Mouse (Mus musculus) limb, embryonic 10.5 days (tissue): ENCODE data around the gene Sdsl. TPM values are rescaled to one million over a fixed set of nuclear protein-coding genes. Genes with fewer than 3 reads are reported as not detected.

ENCODE experiments used
- DNase-seq: peaks from one replicate; pipeline ENCODE4 v3.0.0-alpha.2; 2017; ENCODE audit warnings: low spot score
- H3K27ac ChIP-seq: fragments of 300-500 bp; sonication (generic); 2 replicates; pipeline ENCODE4 v1.5.1; 2016; ENCODE audit warnings: mild to moderate bottlenecking
- H3K27me3 ChIP-seq: fragments of 300-500 bp; sonication (generic); 2 replicates; pipeline ENCODE4 v1.6.1; 2016; ENCODE audit warnings: low read depth, mild to moderate bottlenecking; ENCODE audit not compliant: poor library complexity, severe bottlenecking
- H3K36me3 ChIP-seq: fragments of 300-500 bp; sonication (generic); 2 replicates; pipeline ENCODE4 v1.6.1; 2016; ENCODE audit warnings: mild to moderate bottlenecking, moderate library complexity
- H3K4me1 ChIP-seq: fragments of 300-500 bp; sonication (generic); 2 replicates; pipeline ENCODE4 v1.6.1; 2016
- H3K4me3 ChIP-seq: fragments of 300-500 bp; sonication (generic); 2 replicates; pipeline ENCODE4 v1.5.1; 2016; ENCODE audit warnings: mild to moderate bottlenecking, moderate library complexity
- H3K9me3 ChIP-seq: fragments of 300-500 bp; sonication (generic); replicated peaks from 2 replicates; pipeline ENCODE4 v1.6.1; 2016; ENCODE audit warnings: mild to moderate bottlenecking
- WGBS: fragments of 180-500 bp; shearing (Covaris S2); methylation state at CpG from one replicate; pipeline ENCODE4 v1.1.7; 2016; 5-methylcytosine and 5-hydroxymethylcytosine counted together
- polyA plus RNA-seq: library from polyadenylated mRNA; unstranded; fragments of >200 nt; fragmentation: Nextera tagmentation; extraction: Ambion mirVana; gene quantifications from 2 replicates; pipeline ENCODE4 v1.2.1, GENCODE M21; 2016

Gene Sdsl
- polyA plus RNA-seq, 1 experiment from 2014 or later: 5.6 TPM

DNA sequence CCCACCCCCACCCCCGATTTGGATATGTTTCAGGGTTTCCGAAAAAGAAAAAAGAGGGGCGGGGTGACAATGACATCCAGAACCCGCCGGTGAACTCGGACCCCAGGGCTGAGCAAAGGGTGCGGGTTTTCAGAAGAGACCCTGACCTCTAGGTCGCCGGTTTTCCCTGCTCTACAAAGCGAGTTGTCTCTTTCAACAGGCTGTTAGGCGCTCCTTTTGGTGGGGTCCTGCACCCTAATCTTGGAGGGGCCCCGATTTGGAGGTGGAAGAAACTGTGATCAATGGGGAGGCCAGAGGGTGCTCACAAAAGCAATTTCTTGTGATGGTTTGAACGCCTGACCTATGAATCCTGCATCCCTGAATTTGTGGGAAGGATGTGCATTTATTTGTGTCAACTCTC, 34.1 kb downstream of the Sdsl start:
- no peaks in the 10 kb centered on the region for H3K9me3 ChIP-seq
- H3K4me1 ChIP-seq: peaks cover 41% of the 10 kb centered on the region
- no peak for DNase-seq
- H3K36me3 ChIP-seq: no peaks in the 10 kb centered on the region
- no peak overlapping the region; the same call in 1 of the 2 replicates for H3K4me3 ChIP-seq
- 2% methylated on average over 13 of the region's 13 CpGs for WGBS
- peaks cover 95% of the 10 kb centered on the region for H3K27me3 ChIP-seq
- no peak overlapping the region for H3K27ac ChIP-seq

- Histone ChIP-seq H3K4me3 (peak overlapping the region; percentile 29), H3K27ac (0 out of 2 replicates have a peak overlapping the region, but pooled peaks have one; percentile 42), H3K36me3 (no peaks in the 10 kb centered on the region), H3K9me3 (no peaks in the 10 kb centered on the region), H3K27me3 (peaks cover 95% of the 10 kb centered on the region), H3K4me1 (peaks cover 41% of the 10 kb centered on the region)
- 1% methylated on average over 33 of the region's 33 CpGs for WGBS
- DNase-seq: peak; percentile 56
Measured at GRCm38 (mm10) chr5:120437986-120438385, 34.6 kb downstream of the Sdsl start.

GRCm38 (mm10) chr5:120437539-120437938, 35.1 kb downstream of the Sdsl start:
- Histone ChIP-seq H3K4me3 (peak overlapping the region; percentile 29), H3K9me3 (no peaks in the 10 kb centered on the region), H3K27me3 (peaks cover 95% of the 10 kb centered on the region), H3K27ac (0 out of 2 replicates have a peak overlapping the region, but pooled peaks have one; percentile 42), H3K4me1 (peaks cover 41% of the 10 kb centered on the region), H3K36me3 (no peaks in the 10 kb centered on the region)
- no peak for DNase-seq
- 1% methylated on average over 17 of the region's 17 CpGs for WGBS

DNA sequence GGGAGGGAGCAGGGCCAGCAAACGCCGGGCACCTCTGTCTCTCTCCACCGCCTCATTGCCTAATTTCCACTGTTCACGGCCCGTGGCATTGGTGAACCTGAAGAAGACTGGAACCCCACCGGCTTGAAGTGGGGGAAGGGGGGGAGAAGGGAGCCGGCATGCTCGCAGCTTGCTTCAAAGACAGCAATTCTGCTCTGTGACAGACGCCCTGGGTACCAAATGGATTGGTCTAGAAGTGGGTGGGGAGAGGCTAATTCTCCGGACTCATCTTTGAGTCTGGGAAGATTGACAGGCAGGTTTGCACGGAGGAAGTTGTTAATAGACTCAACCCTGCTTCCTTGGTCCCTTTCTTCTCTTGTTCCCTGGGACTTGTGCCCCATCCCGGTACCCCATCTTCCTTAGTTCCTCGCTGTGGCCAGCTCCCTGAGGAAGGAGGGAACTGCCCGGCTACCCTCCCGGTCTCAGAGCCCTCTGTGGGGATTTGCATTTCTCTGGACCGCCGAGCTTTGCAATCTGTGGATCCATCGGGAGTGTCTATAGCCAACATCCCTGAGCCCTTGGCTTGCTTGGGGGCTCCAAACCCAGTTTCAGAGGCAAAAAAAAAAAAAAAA, 35.6 kb downstream of the Sdsl start:
- Histone ChIP-seq H3K27ac (no peak overlapping the region), H3K9me3 (no peaks in the 10 kb centered on the region), H3K36me3 (no peaks in the 10 kb centered on the region), H3K4me3 (no peak overlapping the region), H3K27me3 (peaks cover 95% of the 10 kb centered on the region), H3K4me1 (peaks cover 43% of the 10 kb centered on the region)
- under 1% methylated on average over 18 of the region's 18 CpGs for WGBS
- peak; percentile 51 for DNase-seq

GRCm38 (mm10) chr5:120435731-120436501, 36.7 kb downstream of the Sdsl start:
- WGBS: under 1% methylated on average over 47 of the region's 47 CpGs
- Histone ChIP-seq H3K9me3 (no peaks in the 10 kb centered on the region), H3K4me1 (peaks cover 47% of the 10 kb centered on the region), H3K36me3 (no peaks in the 10 kb centered on the region), H3K27me3 (peaks cover 100% of the 10 kb centered on the region), H3K27ac (0 out of 2 replicates have a peak overlapping the region, but pooled peaks have one; percentile 12), H3K4me3 (peak overlapping the region; percentile 47)
- DNase-seq: peak; percentile 56

DNA sequence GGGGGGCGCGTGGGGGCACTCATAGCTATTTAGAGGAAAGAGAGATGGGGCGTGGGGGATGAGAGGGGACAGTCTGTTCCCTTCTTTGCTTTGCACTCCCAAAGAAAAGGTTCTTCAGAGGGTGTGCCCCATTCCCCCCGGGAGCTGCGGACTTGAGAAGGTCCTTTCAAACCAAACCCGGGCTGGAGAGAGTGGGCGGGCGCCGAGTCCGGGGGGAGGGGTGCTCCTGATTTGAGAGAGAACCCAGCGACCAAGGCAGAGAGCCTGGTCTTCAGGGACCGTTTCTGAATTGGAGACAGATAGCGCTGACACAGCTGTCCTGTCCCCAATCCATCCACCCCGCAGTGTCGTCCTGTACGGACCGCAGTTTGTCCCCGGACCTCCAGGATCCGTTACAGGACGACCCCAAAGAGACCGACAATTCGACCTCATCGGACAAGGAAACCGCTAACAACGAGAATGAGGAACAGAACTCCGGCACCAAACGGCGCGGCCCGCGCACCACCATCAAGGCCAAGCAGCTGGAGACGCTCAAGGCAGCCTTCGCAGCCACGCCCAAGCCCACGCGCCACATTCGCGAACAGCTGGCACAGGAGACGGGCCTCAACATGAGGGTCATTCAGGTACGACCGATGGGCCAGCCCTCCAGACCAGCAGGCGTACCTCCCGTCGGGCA, 37.5 kb downstream of the Sdsl start:
- H3K4me1 ChIP-seq: peaks cover 42% of the 10 kb centered on the region
- no peak overlapping the region for H3K27ac ChIP-seq
- DNase-seq: peak; percentile 58
- no peak overlapping the region; the same call in 1 of the 2 replicates for H3K4me3 ChIP-seq
- no peaks in the 10 kb centered on the region for H3K36me3 ChIP-seq
- peaks cover 100% of the 10 kb centered on the region for H3K27me3 ChIP-seq
- under 1% methylated on average over 44 of the region's 44 CpGs for WGBS
- no peaks in the 10 kb centered on the region for H3K9me3 ChIP-seq

GRCm38 (mm10) chr5:120434231-120434735, 38.3 kb downstream of the Sdsl start:
- DNase-seq: peak; percentile 49
- no peak overlapping the region for H3K27ac ChIP-seq
- H3K36me3 ChIP-seq: no peaks in the 10 kb centered on the region
- no peak overlapping the region for H3K4me3 ChIP-seq
- H3K9me3 ChIP-seq: no peaks in the 10 kb centered on the region
- WGBS: 2% methylated on average over 21 of the region's 21 CpGs
- peaks cover 100% of the 10 kb centered on the region for H3K27me3 ChIP-seq
- peaks cover 33% of the 10 kb centered on the region for H3K4me1 ChIP-seq

GRCm38 (mm10) chr5:120433135-120433760, 39.4 kb downstream of the Sdsl start:
- 1% methylated on average over 13 of the region's 13 CpGs for WGBS
- peaks cover 28% of the 10 kb centered on the region for H3K4me1 ChIP-seq
- no peaks in the 10 kb centered on the region for H3K9me3 ChIP-seq
- peak; percentile 48 for DNase-seq
- H3K27ac ChIP-seq: no peak overlapping the region
- H3K4me3 ChIP-seq: no peak overlapping the region
- peaks cover 100% of the 10 kb centered on the region for H3K27me3 ChIP-seq
- no peaks in the 10 kb centered on the region for H3K36me3 ChIP-seq

DNA sequence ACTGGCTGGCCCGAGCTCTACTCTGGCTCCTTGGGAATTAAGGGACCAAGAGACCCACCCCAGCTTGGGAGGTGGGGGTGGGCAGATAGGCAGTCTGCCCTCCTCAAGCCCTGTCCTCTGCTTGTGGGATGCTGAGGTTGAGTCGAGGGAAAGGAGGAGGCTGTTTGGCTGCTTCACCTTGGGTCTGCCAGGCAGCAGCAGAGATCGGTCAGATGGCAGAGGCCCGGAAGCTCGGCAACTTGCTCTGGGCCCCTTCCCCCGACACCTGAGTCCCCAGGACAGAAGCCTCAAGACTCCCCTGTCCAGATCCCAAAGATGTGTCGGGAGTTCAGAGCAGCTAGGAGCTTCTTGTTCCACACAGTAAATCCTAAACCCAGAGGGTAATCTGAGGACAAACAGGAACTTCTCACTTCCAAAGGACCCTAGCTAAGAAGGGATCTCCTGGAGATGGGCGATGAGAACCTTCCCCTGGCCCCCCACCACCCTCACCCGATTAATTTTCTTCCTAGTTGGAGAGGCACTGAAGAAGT, 40.1 kb downstream of the Sdsl start:
- DNase-seq: peak; percentile 58
- Histone ChIP-seq H3K9me3 (no peaks in the 10 kb centered on the region), H3K27ac (no peak overlapping the region), H3K4me1 (peaks cover 27% of the 10 kb centered on the region), H3K27me3 (peaks cover 100% of the 10 kb centered on the region), H3K36me3 (no peaks in the 10 kb centered on the region), H3K4me3 (no peak overlapping the region)
- WGBS: 2% methylated on average over 9 of the region's 9 CpGs

- under 1% methylated on average over 69 of the region's 69 CpGs for WGBS
- DNase-seq: peak; percentile 62
- Histone ChIP-seq H3K4me1 (peaks cover 26% of the 10 kb centered on the region), H3K27me3 (peaks cover 100% of the 10 kb centered on the region), H3K36me3 (no peaks in the 10 kb centered on the region), H3K9me3 (no peaks in the 10 kb centered on the region), H3K27ac (no peak within 1 kb of the TSS), H3K4me3 (peak within 1 kb of the TSS; percentile 29; the same call in 1 of the 2 replicates)
Measured at GRCm38 (mm10) chr5:120431649-120432485, 40.7 kb downstream of the Sdsl start, which contains the start of gene Lhx5. Gene Lhx5 (plus strand): TSS chr5:120431699.

- no peaks in the 10 kb centered on the region for H3K36me3 ChIP-seq
- H3K27me3 ChIP-seq: peaks cover 100% of the 10 kb centered on the region
- H3K4me1 ChIP-seq: peaks cover 20% of the 10 kb centered on the region
- H3K4me3 ChIP-seq: no peak overlapping the region
- no peaks in the 10 kb centered on the region for H3K9me3 ChIP-seq
- H3K27ac ChIP-seq: no peak overlapping the region
- peak; percentile 62 for DNase-seq
- under 1% methylated on average over 30 of the region's 30 CpGs for WGBS
Measured at GRCm38 (mm10) chr5:120431001-120431583, 41.5 kb downstream of the Sdsl start.
